Mouse (Mus musculus) lung, adult 2 months (tissue): ENCODE measurements around the gene Klk1b5. TPM values are rescaled to one million over a fixed set of nuclear protein-coding genes. Genes with fewer than 3 reads are reported as not detected.

Experiments used
- DNase-seq: peaks from one replicate; pipeline ENCODE4 v3.0.0; 2022
- H3K4me1 ChIP-seq: fragments of 200-500 bp; 2 replicates; pipeline ENCODE4 v1.6.1; 2011; ENCODE audit warnings: low read length; ENCODE audit not compliant: control insufficient read depth, insufficient read depth
- H3K4me3 ChIP-seq: fragments of 200-500 bp; replicated peaks from 2 replicates; pipeline ENCODE3; 2011; ENCODE audit warnings: low read depth, mild to moderate bottlenecking, control low read depth, low read length; ENCODE audit errors: extremely low read depth
- CTCF ChIP-seq: fragments of 200-500 bp; IDR thresholded peaks from 2 replicates; pipeline ENCODE4 v1.5.1; 2011; ENCODE audit warnings: mild to moderate bottlenecking, low read length, control low read depth; ENCODE audit not compliant: insufficient read depth
- POLR2A ChIP-seq: fragments of 200-500 bp; IDR thresholded peaks from 2 replicates; pipeline ENCODE4 v1.6.1; 2011; ENCODE audit warnings: low read depth, mild to moderate bottlenecking, control low read depth, low read length, borderline replicate concordance; ENCODE audit errors: extremely low read depth
- WGBS: fragments of 180-500 bp; shearing (Covaris S2); methylation state at CpG from one replicate; pipeline ENCODE4 v1.1.7; 2018; 5-methylcytosine and 5-hydroxymethylcytosine counted together
- polyA plus RNA-seq: library from polyadenylated mRNA; depleted of rRNA; stranded (reverse); fragments of >200 nt; gene quantifications from 2 replicates; pipeline ENCODE4 v1.2.3, GENCODE M21; 2012; rRNA removed

Gene Klk1b5
- polyA plus RNA-seq, 1 experiment = not detected

DNA sequence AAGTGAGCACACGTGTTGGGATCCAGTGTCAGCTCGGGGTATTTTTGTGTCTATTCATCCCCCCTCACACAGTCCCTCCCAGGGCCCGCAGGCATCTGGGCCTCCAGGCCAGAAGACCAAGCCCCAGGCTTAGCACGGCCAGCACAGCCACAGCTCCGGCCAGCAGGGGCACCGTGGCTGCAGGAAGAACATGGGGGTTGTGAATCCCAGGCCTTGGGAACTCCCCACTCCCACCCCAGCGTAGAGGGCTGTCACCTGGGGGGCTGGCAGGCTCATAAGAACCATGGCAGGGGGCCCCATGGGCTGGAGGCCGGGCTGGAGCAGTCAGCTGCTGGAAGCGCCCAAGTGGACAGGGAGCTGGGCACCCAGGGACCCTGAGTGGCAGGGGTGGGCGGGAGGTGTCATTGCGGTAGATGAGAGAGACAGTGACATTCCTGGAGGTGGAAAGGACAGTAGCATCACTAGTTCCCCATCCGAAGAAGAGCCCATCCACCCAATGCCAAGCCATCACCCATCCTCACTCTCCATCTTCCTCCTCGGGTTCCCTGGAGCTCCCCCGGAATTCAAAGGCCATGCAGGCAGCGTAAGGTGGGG, 37.4 kb downstream of the Klk1b5 start:
- H3K4me1 ChIP-seq = no peaks in the 10 kb centered on the region
- no peak for DNase-seq
- TF ChIP-seq POLR2A = no peak
- TF ChIP-seq CTCF = no peak
- no peak overlapping the region for H3K4me3 ChIP-seq
- WGBS = 69% methylated on average over 15 of the region's 15 CpGs

GRCm38 (mm10) chr7:44254930-44255329, 39.2 kb downstream of the Klk1b5 start:
- WGBS = 55% methylated on average over 6 of the region's 6 CpGs
- TF ChIP-seq POLR2A (no peak), CTCF (no peak)
- H3K4me3 ChIP-seq = no peak overlapping the region
- no peaks in the 10 kb centered on the region for H3K4me1 ChIP-seq
- no peak for DNase-seq

DNA sequence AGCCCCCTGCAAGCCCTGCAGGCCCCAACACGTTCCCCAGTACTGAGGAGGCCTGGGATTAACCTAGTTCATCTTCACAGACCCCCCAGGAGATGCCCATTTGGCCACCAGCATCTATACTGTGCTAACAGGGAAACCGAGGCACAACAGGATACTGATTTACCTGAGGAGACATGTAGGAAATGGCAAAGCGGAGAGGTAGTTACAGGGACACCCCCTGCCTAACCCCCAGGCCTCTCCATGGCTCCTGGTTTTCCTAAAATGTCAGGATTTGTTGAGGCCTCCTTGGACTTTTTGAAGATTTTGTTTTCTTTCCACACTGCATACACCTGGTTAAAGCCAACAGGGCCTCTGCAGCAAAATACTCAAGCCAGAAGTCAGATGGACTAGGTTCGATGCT, 41.5 kb downstream of the Klk1b5 start, which contains the start of gene Acp4:
Gene Acp4, minus strand, starts transcription at position 101 of the 400 bp plus-strand sequence.
- DNase-seq = no peak
- no peak for TF ChIP-seq CTCF
- no peak for TF ChIP-seq POLR2A
- Histone ChIP-seq H3K4me3 (no peak within 1 kb of the TSS), H3K4me1 (no peaks in the 10 kb centered on the region)
- WGBS = 71% methylated on average over 4 of the region's 4 CpGs

GRCm38 (mm10) chr7:44260410-44260809, 44.7 kb downstream of the Klk1b5 start:
- TF ChIP-seq POLR2A (no peak), CTCF (no peak)
- Histone ChIP-seq H3K4me1 (no peaks in the 10 kb centered on the region), H3K4me3 (no peak overlapping the region)
- 71% methylated on average over 6 of the region's 6 CpGs for WGBS
- no peak for DNase-seq

DNA sequence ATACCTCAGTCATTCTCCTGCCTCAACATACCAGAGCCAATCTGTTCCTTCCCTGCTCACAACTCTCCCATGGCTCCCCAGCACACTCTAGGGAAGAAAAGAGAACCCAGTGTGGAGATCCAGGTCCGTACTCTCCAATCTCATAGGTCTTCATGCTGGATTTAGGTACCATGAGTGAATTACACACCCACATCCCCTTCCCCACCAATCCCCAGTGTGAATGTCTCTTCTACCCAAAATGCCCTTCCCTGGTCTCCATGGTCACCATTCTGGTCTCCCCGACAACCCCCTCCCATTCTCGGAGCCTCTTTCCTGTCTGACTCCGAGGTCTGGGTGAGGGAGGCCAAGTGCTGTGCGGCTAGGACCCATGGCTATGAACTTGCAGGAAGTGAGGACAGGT, 45.4 kb downstream of the Klk1b5 start, which contains the start of gene Gm15517:
Gene Gm15517, plus strand, starts transcription at position 301 of the 400 bp plus-strand sequence.
- 59% methylated on average over 5 of the region's 5 CpGs for WGBS
- no peak for TF ChIP-seq POLR2A
- TF ChIP-seq CTCF = no peak
- Histone ChIP-seq H3K4me1 (no peaks in the 10 kb centered on the region), H3K4me3 (no peak within 1 kb of the TSS)
- DNase-seq = no peak

- WGBS = 4% methylated on average over 34 of the region's 34 CpGs
Measured at GRCm38 (mm10) chr7:44262791-44263643, 47.3 kb downstream of the Klk1b5 start.

GRCm38 (mm10) chr7:44268117-44268516, 52.4 kb downstream of the Klk1b5 start:
- TF ChIP-seq POLR2A (no peak), CTCF (no peak)
- WGBS = 71% methylated on average over 11 of the region's 11 CpGs

More at GRCm38 (mm10) chr7:44262791-44263643, 47.3 kb downstream of the Klk1b5 start:
- no peak overlapping the region for H3K4me3 ChIP-seq
- no peaks in the 10 kb centered on the region for H3K4me1 ChIP-seq
- TF ChIP-seq CTCF (peak; percentile 97), POLR2A (no peak)
- DNase-seq = peak; percentile 97

GRCm38 (mm10) chr7:44269397-44269796, 53.7 kb downstream of the Klk1b5 start:
- Histone ChIP-seq H3K4me1 (no peaks in the 10 kb centered on the region), H3K4me3 (no peak overlapping the region)
- WGBS = 71% methylated on average over 2 of the region's 2 CpGs
- TF ChIP-seq CTCF (no peak), POLR2A (no peak)
- no peak for DNase-seq

More at GRCm38 (mm10) chr7:44268117-44268516, 52.4 kb downstream of the Klk1b5 start:
- Histone ChIP-seq H3K4me1 (no peaks in the 10 kb centered on the region), H3K4me3 (no peak overlapping the region)
- no peak for DNase-seq

Other genes with a start within 250 kb of the Klk1b5 start
- gene Klk1b1, start 249.2 kb upstream of the Klk1b5 start, polyA plus RNA-seq = not detected in 2 replicates
- gene Klk1b9, start 239.9 kb upstream of the Klk1b5 start, polyA plus RNA-seq = not detected in 2 replicates
- gene Klk1b11, start 220.1 kb upstream of the Klk1b5 start, polyA plus RNA-seq = not detected in 2 replicates
- gene Klk1b26, start 203.8 kb upstream of the Klk1b5 start, polyA plus RNA-seq = 0.11 TPM in 1 of 2 replicates, not detected in the other
- gene Klk1b27, start 163.7 kb upstream of the Klk1b5 start, polyA plus RNA-seq = 0.19 and 0.23 TPM in 2 replicates
- gene Klk1b21, start 113.6 kb upstream of the Klk1b5 start, polyA plus RNA-seq = not detected in 2 replicates
- not detected in 2 replicates for gene Klk1b22, start 103.3 kb upstream of the Klk1b5 start, polyA plus RNA-seq
- gene Klk1b16, start 79.2 kb upstream of the Klk1b5 start, polyA plus RNA-seq = not detected in 2 replicates
- not detected in 2 replicates for gene Klk1b24, start 27.7 kb upstream of the Klk1b5 start, polyA plus RNA-seq
- gene Klk1b3, start 17.8 kb upstream of the Klk1b5 start, polyA plus RNA-seq = not detected in 2 replicates
- 0.15 TPM in 1 of 2 replicates, not detected in the other for gene Klk1b4, start 8.5 kb upstream of the Klk1b5 start, polyA plus RNA-seq
- 1.9 and 18.3 TPM in 2 replicates for gene Klk1, start 9.4 kb downstream of the Klk1b5 start, polyA plus RNA-seq
- not detected in 2 replicates for gene Gm36864, start 20.2 kb downstream of the Klk1b5 start, polyA plus RNA-seq
- gene 1700028J19Rik, start 30.8 kb downstream of the Klk1b5 start, polyA plus RNA-seq = 0.85 and 1.1 TPM in 2 replicates
- gene 2410002F23Rik, start 30.8 kb downstream of the Klk1b5 start, polyA plus RNA-seq = 60.0 and 63.7 TPM in 2 replicates
- not detected in 2 replicates for gene Acp4, start 41.4 kb downstream of the Klk1b5 start, polyA plus RNA-seq
- gene Gm15517, start 45.5 kb downstream of the Klk1b5 start, polyA plus RNA-seq = not detected in 2 replicates
- 9.4 and 11.5 TPM in 2 replicates for gene Clec11a, start 91.0 kb downstream of the Klk1b5 start, polyA plus RNA-seq
- 0.44 and 0.65 TPM in 2 replicates for gene Shank1, start 94.3 kb downstream of the Klk1b5 start, polyA plus RNA-seq
- gene Syt3, start 168.2 kb downstream of the Klk1b5 start, polyA plus RNA-seq = 2.8 and 3.1 TPM in 2 replicates
- 0.98 and 1.2 TPM in 2 replicates for gene 1700008O03Rik, start 169.9 kb downstream of the Klk1b5 start, polyA plus RNA-seq
- 4.5 and 4.9 TPM in 2 replicates for gene Lrrc4b, start 213.1 kb downstream of the Klk1b5 start, polyA plus RNA-seq
- gene Aspdh, start 249.4 kb downstream of the Klk1b5 start, polyA plus RNA-seq = 0.24 and 0.50 TPM in 2 replicates